ENCODE assay signal across 9 mouse cellular contexts in genomic region chr9:32519101-32520051, GRCm38 (mm10). TPM values are rescaled to one million over a fixed set of nuclear protein-coding genes. Genes with fewer than 3 reads are reported as not detected.
DNase-seq lines count a peak whose midpoint lies in the region; ATAC-seq and TF ChIP-seq lines count a peak whose summit lies in the region.
"Had no signal": no experiment of that assay in that cellular context is flagged by ENCODE, and none has a peak within 500 bp of the region (broad histone marks: within the 10 kb centered on the region; RNA-seq: fewer than 3 reads in every experiment).

No protein-coding gene starts in this region.

- no peak overlapping the region for H3K4me3 ChIP-seq in kidney, adult 2 months (ENCODE audit: insufficient read depth, low read depth, low read length)
- no peak overlapping the region for H3K4me3 ChIP-seq in cortical plate, adult 2 months (ENCODE audit: insufficient read depth, low read length)
- no peak overlapping the region for H3K4me3 ChIP-seq in intestine, embryonic 16.5 days (ENCODE audit: low read length)
- no peak overlapping the region for H3K4me3 ChIP-seq in liver, postnatal 0 days (ENCODE audit: low read depth, low read length)

- peak overlapping the region; percentile 4 for H3K4me2 ChIP-seq in intestine, embryonic 16.5 days (ENCODE audit: low read depth, low read length)
- peak overlapping the region; percentile 43 for H3K4me2 ChIP-seq in liver, postnatal 0 days (ENCODE audit: low read depth, low read length)

- WGBS in kidney, adult 2 months, result 57% methylated on average over 22 of the region's 22 CpGs
- WGBS in intestine, embryonic 16.5 days, result 51% methylated on average over 22 of the region's 22 CpGs
- WGBS in liver, postnatal 0 days (ENCODE audit: insufficient replicate concordance), result 36% methylated on average over 22 of the region's 22 CpGs

- peak; percentile 68; the same call in 1 of the 2 replicates for TF ChIP-seq EP300 in liver, postnatal 0 days (IDR thresholded peaks at IDR 0.05; ENCODE audit: low read depth)

- no peaks in the 10 kb centered on the region; the same call in 1 of the 2 replicates for H3K4me1 ChIP-seq in kidney, adult 2 months (ENCODE audit: control insufficient read depth, insufficient read depth, low read length)
- H3K4me1 ChIP-seq in cortical plate, adult 2 months (ENCODE audit: control insufficient read depth, insufficient read depth, low read length), result no peaks in the 10 kb centered on the region
- peaks cover 20% of the 10 kb centered on the region for H3K4me1 ChIP-seq in intestine, embryonic 16.5 days (ENCODE audit: control insufficient read depth, insufficient read depth, low read length)
- H3K4me1 ChIP-seq in liver, postnatal 0 days (ENCODE audit: insufficient read depth), result peaks cover 39% of the 10 kb centered on the region

- intact Hi-C loops in left cerebral cortex, postnatal 14 days (cut with DNase I), result no loop called here

- TF ChIP-seq CTCF in kidney, adult 2 months (conservative IDR thresholded peaks at IDR 0.05; ENCODE audit: insufficient read depth, insufficient read length, low read depth, low read length), result no peak
- no peak for TF ChIP-seq CTCF in cortical plate, adult 2 months (IDR thresholded peaks at IDR 0.05; ENCODE audit: extremely low read depth, insufficient read depth, low read length)
- no peak for TF ChIP-seq CTCF in liver, postnatal 0 days (IDR thresholded peaks at IDR 0.05; ENCODE audit: low read depth)

- TF ChIP-seq POLR2A in kidney, adult 2 months (IDR thresholded peaks at IDR 0.05; ENCODE audit: low read depth, low read length), result no peak
- no peak for TF ChIP-seq POLR2A in cortical plate, adult 2 months (IDR thresholded peaks at IDR 0.05; ENCODE audit: extremely low read depth, insufficient read depth, low read length)

- H3K27ac ChIP-seq in kidney, adult 2 months (ENCODE audit: insufficient read depth, low read depth, low read length), result peak overlapping the region; percentile 66
- H3K27ac ChIP-seq in cortical plate, adult 2 months (ENCODE audit: insufficient read depth, low read length), result peak overlapping the region; percentile 63; the same call in 1 of the 2 replicates
- H3K27ac ChIP-seq in intestine, embryonic 16.5 days (ENCODE audit: low read length), result peak overlapping the region; percentile 55
- peak overlapping the region; percentile 46 for H3K27ac ChIP-seq in liver, postnatal 0 days (ENCODE audit: low read depth)

- H3K27me3 ChIP-seq in kidney, adult 2 months (replicated peaks; ENCODE audit: control insufficient read depth, insufficient read depth, low read length), result no peaks in the 10 kb centered on the region
- no peaks in the 10 kb centered on the region for H3K27me3 ChIP-seq in intestine, embryonic 16.5 days (replicated peaks; ENCODE audit: control insufficient read depth, insufficient read depth, low read length)
- H3K27me3 ChIP-seq in liver, postnatal 0 days (ENCODE audit: insufficient read depth, low read length), result no peaks in the 10 kb centered on the region

- peak; percentile 68 for DNase-seq in kidney, adult 2 months
- no peak for DNase-seq in kidney, adult 8-10 months
- DNase-seq in liver, postnatal 0 days, result no peak
- DNase-seq in layer of hippocampus, adult 18-20 months (ENCODE audit: low spot score in 2 of 2), result no peak
- no peak for DNase-seq in cerebellum, adult 11-12 months
- DNase-seq in left cerebral cortex, postnatal 14 days (ENCODE audit: low spot score in 2 of 2), result no peak
- DNase-seq: cerebellum, postnatal 36 days had no signal

- no peaks in the 10 kb centered on the region for H3K9me3 ChIP-seq in intestine, embryonic 16.5 days (ENCODE audit: control insufficient read depth, low read length)
- H3K9me3 ChIP-seq in liver, postnatal 0 days (ENCODE audit: low read length), result no peaks in the 10 kb centered on the region

- H3K9ac ChIP-seq in intestine, embryonic 16.5 days (ENCODE audit: low read depth, low read length), result no peak overlapping the region
- H3K9ac ChIP-seq in liver, postnatal 0 days (replicated peaks), result no peak overlapping the region

- ATAC-seq in intestine, embryonic 16.5 days, result peak; percentile 66
- ATAC-seq in liver, postnatal 0 days, result peak; percentile 38

- no peaks in the 10 kb centered on the region for H3K36me3 ChIP-seq in kidney, adult 2 months (ENCODE audit: control insufficient read depth, insufficient read depth, low read length)
- H3K36me3 ChIP-seq in intestine, embryonic 16.5 days (ENCODE audit: control insufficient read depth, insufficient read depth, low read length), result no peaks in the 10 kb centered on the region
- 0 out of 2 replicates have a peak, but pooled peaks cover 3% of the 10 kb centered on the region for H3K36me3 ChIP-seq in liver, postnatal 0 days (replicated peaks; ENCODE audit: insufficient read depth, low read length)

RNA-seq across cellular contexts. Expression of gene Fli1, which starts 23.3 kb away (rescaled TPM):
- polyA plus RNA-seq in kidney, adult 2 months (2012; rRNA removed), result 7.2 and 9.6 TPM in 2 replicates
- polyA plus RNA-seq in cortical plate, adult 2 months (2012; rRNA removed), result 3.0 and 3.7 TPM in 2 replicates
- 10.1 and 10.3 TPM in 2 replicates for polyA plus RNA-seq in intestine, embryonic 16.5 days (2015; fragmentation: Nextera tagmentation; extraction: Ambion mirVana)
- 9.4 and 11.5 TPM in 2 replicates for polyA plus RNA-seq in liver, postnatal 0 days (2015; fragmentation: Nextera tagmentation; extraction: Ambion mirVana)
- total RNA-seq in layer of hippocampus, adult 18-20 months (2021), result 1 to 10 TPM; 4.1 to 5.4 TPM
- 1 to 10 TPM; 7.6 to 7.8 TPM for total RNA-seq in left cerebral cortex, postnatal 14 days (2021)
